ENCODE assay signal across 8 mouse cellular contexts in genomic region chr14:104813977-104814584, GRCm38 (mm10).
DNase-seq lines count a peak whose midpoint lies in the region; ATAC-seq and TF ChIP-seq lines count a peak whose summit lies in the region.

No protein-coding gene starts in this region.

- H3K27ac ChIP-seq in MEL (ENCODE audit: control insufficient read depth, low read depth, low read length), result no peak overlapping the region
- no peak overlapping the region for H3K27ac ChIP-seq in cerebellum, adult 2 months (ENCODE audit: insufficient read depth, low read length)
- no peak overlapping the region for H3K27ac ChIP-seq in lung, embryonic 14.5 days (ENCODE audit: low read depth)

- DNase-seq in 3T3-L1 (ENCODE audit: low read depth, low spot score) (peak; percentile 84), MEL (ENCODE audit: low read depth, low spot score) (peak; percentile 74)
- peak; percentile 40 to 54 for DNase-seq in cerebellum, adult 2 months
- peak; percentile 23 to 78 for DNase-seq in frontal cortex, postnatal 14 days (ENCODE audit: low spot score in 2 of 2)
- DNase-seq in kidney, postnatal 4 days, result peak; percentile 83 to 85
- DNase-seq in lung, embryonic 14.5 days, result peak; percentile 96
- DNase-seq in retina, adult 2 months (ENCODE audit: low read depth, low spot score), result peak; percentile 22
- DNase-seq in urinary bladder, postnatal 36 days (ENCODE audit: low spot score in 2 of 2), result peak; percentile 44 to 48

- H3K79me2 ChIP-seq in MEL (ENCODE audit: control insufficient read depth, insufficient read depth, low read length, poor library complexity), result no peaks in the 10 kb centered on the region

- no peaks in the 10 kb centered on the region for H3K4me1 ChIP-seq in MEL (ENCODE audit: control insufficient read depth in 1 of 2, insufficient read depth in 2 of 2, low read length in 2 of 2)
- H3K4me1 ChIP-seq in cerebellum, adult 2 months (ENCODE audit: control insufficient read depth, insufficient read depth, low read length), result no peaks in the 10 kb centered on the region
- H3K4me1 ChIP-seq in lung, embryonic 14.5 days (ENCODE audit: insufficient read depth), result no peaks in the 10 kb centered on the region

- H3K27me3 ChIP-seq in MEL (ENCODE audit: control insufficient read depth in 1 of 2, insufficient read depth in 2 of 2, low read length in 2 of 2), result no peaks in the 10 kb centered on the region
- no peaks in the 10 kb centered on the region for H3K27me3 ChIP-seq in cerebellum, adult 2 months (ENCODE audit: control insufficient read depth, insufficient read depth, low read length)
- H3K27me3 ChIP-seq in lung, embryonic 14.5 days (ENCODE audit: insufficient read depth, low read length), result no peaks in the 10 kb centered on the region

- no peak for TF ChIP-seq POLR2A in MEL (IDR thresholded peaks at IDR 0.05; ENCODE audit: control insufficient read depth in 1 of 2, insufficient read depth in 1 of 2, low read depth in 1 of 2, low read length in 2 of 2, poor library complexity in 1 of 2)
- no peak for TF ChIP-seq POLR2A in cerebellum, adult 2 months (IDR thresholded peaks at IDR 0.05; ENCODE audit: borderline replicate concordance, insufficient read depth, low read length)

- no peak overlapping the region for H3K9ac ChIP-seq in MEL (ENCODE audit: control insufficient read depth, low read depth, low read length, poor library complexity, severe bottlenecking)
- no peak overlapping the region for H3K9ac ChIP-seq in lung, embryonic 14.5 days

- ATAC-seq in lung, embryonic 14.5 days (ENCODE audit: insufficient read depth), result peak; percentile 75; the same call in 1 of the 2 replicates

- WGBS in cerebellum, adult 2 months, result 32% methylated on average over 10 of the region's 10 CpGs
- 30% methylated on average over 10 of the region's 10 CpGs for WGBS in lung, embryonic 14.5 days

- no peak for TF ChIP-seq EP300 in MEL (IDR thresholded peaks at IDR 0.05; ENCODE audit: low read depth in 1 of 2, low read length in 2 of 2)

- peak; percentile 61 to 80 (median 66) for TF ChIP-seq CTCF in MEL (IDR thresholded peaks at IDR 0.05 in 2 of 3, conservative IDR thresholded peaks at IDR 0.05 in 1 of 3; ENCODE audit: control insufficient read depth in 1 of 3, insufficient read depth in 1 of 3, low read depth in 2 of 3, low read length in 3 of 3, poor library complexity in 1 of 3, severe bottlenecking in 1 of 3)
- peak; percentile 3; the same call in 1 of the 2 replicates for TF ChIP-seq CTCF in cerebellum, adult 2 months (IDR thresholded peaks at IDR 0.05; ENCODE audit: borderline replicate concordance, insufficient read depth, low read depth, low read length)
- peak; percentile 87 for TF ChIP-seq CTCF in lung, embryonic 14.5 days (IDR thresholded peaks at IDR 0.05; ENCODE audit: low read depth)

- H3K4me3 ChIP-seq in MEL (ENCODE audit: control insufficient read depth in 1 of 2, insufficient read depth in 1 of 2, low read depth in 2 of 2, low read length in 2 of 2), result no peak overlapping the region
- no peak overlapping the region for H3K4me3 ChIP-seq in cerebellum, adult 2 months (replicated peaks; ENCODE audit: insufficient read depth, low read depth, low read length)
- H3K4me3 ChIP-seq in lung, embryonic 14.5 days (ENCODE audit: low read depth, low read length), result no peak overlapping the region

- H3K9me3 ChIP-seq in MEL (replicated peaks; ENCODE audit: insufficient read depth, low read length), result no peaks in the 10 kb centered on the region
- no peaks in the 10 kb centered on the region for H3K9me3 ChIP-seq in lung, embryonic 14.5 days (ENCODE audit: low read depth, low read length)

- TF ChIP-seq RAD21 in MEL (IDR thresholded peaks at IDR 0.05; ENCODE audit: low read depth, low read length), result peak; percentile 80

- H3K4me2 ChIP-seq in lung, embryonic 14.5 days, result no peak overlapping the region

- no peaks in the 10 kb centered on the region for H3K36me3 ChIP-seq in MEL (ENCODE audit: control insufficient read depth in 1 of 2, insufficient read depth in 2 of 2, low read length in 2 of 2)
- H3K36me3 ChIP-seq in lung, embryonic 14.5 days (ENCODE audit: insufficient read depth), result no peaks in the 10 kb centered on the region

TF ChIP-seq in MEL, 35 proteins besides CTCF, POLR2A, EP300 and RAD21:
- TF ChIP-seq ZC3H11A (IDR thresholded peaks at IDR 0.05; ENCODE audit: low read depth, low read length) (peak; percentile 68), SMC3 (IDR thresholded peaks at IDR 0.05; ENCODE audit: low read depth, low read length) (peak; percentile 93), CHD1 (IDR thresholded peaks at IDR 0.05; ENCODE audit: low read depth, low read length) (no peak), RCOR1 (IDR thresholded peaks at IDR 0.05; ENCODE audit: low read depth, low read length) (no peak), E2F4 (IDR thresholded peaks at IDR 0.05; ENCODE audit: borderline replicate concordance, low read depth, low read length) (no peak), POLR2AphosphoS5 (IDR thresholded peaks at IDR 0.05; ENCODE audit: borderline replicate concordance, low read depth, low read length) (no peak), MXI1 (IDR thresholded peaks at IDR 0.05; ENCODE audit: low read depth, low read length) (no peak), MAZ (IDR thresholded peaks at IDR 0.05; ENCODE audit: low read depth, low read length) (no peak), GABPA (IDR thresholded peaks at IDR 0.05; ENCODE audit: low read depth, low read length) (no peak), ELF1 (IDR thresholded peaks at IDR 0.05; ENCODE audit: low read depth, low read length) (no peak), ZMIZ1 (IDR thresholded peaks at IDR 0.05; ENCODE audit: low read depth, low read length) (no peak), MAFK (IDR thresholded peaks at IDR 0.05; ENCODE audit: borderline replicate concordance, low read depth, low read length) (no peak), ETS1 (IDR thresholded peaks at IDR 0.05; ENCODE audit: low read depth, low read length) (no peak), UBTF (IDR thresholded peaks at IDR 0.05; ENCODE audit: borderline replicate concordance, insufficient read depth, low read depth, low read length) (no peak), POLR2AphosphoS2 (IDR thresholded peaks at IDR 0.05; ENCODE audit: low read length) (no peak), BHLHE40 (IDR thresholded peaks at IDR 0.05; ENCODE audit: borderline replicate concordance, low read depth, low read length) (no peak), TAL1 (IDR thresholded peaks at IDR 0.05; ENCODE audit: low read length) (no peak)

Comparison
In these comparisons a context has a peak if more than half of its experiments do, and no peak if none do; other contexts are left out.
1. DNase-seq: peak in every context shown above with its lines; median percentile 96 in lung, embryonic 14.5 days; 84 in 3T3-L1; 84 in kidney, postnatal 4 days; 74 in MEL; 50 in frontal cortex, postnatal 14 days; 47 in cerebellum, adult 2 months; 46 in urinary bladder, postnatal 36 days; 22 in retina, adult 2 months.
2. CTCF ChIP-seq: peak in every context shown above with its lines; median percentile 87 in lung, embryonic 14.5 days; 66 in MEL; 3 in cerebellum, adult 2 months.